Mouse (Mus musculus): Measurements from ENCODE around the gene Thbd. TPM values are rescaled to one million over a fixed set of nuclear protein-coding genes. Genes with fewer than 3 reads are reported as not detected.
A peak's percentile ranks its signal among the peaks of the same experiment; 100 is the strongest.

The Thbd gene
- polyA plus RNA-seq, 1 experiment: 39.1 TPM

DNA sequence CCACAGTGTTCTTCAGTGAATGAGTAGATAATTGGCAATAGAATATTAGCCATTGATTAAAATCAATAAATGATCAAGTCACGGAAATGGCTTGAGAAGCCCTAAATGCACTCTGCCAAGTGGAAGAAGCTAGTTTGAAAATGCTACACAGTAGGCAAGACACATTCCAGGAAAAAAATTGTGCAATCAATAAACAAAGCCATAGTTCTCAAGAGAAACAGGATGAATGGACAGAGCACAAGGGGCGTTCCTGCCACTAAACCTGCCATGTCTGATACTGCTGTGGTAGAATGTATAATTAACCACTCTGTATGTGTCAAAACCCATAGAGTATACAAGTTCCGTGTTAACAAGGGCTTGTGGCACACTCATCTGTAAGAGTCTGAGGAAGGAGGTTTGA lies 19.6 kb upstream of the Thbd start:
- no peaks in the 10 kb centered on the region for H3K36me3 ChIP-seq (ENCODE audit: control insufficient read depth, insufficient read depth, low read length)
- H3K27ac ChIP-seq (ENCODE audit: insufficient read depth, low read length): no peak overlapping the region
- peaks cover 11% of the 10 kb centered on the region for H3K4me1 ChIP-seq (ENCODE audit: control insufficient read depth, insufficient read depth, insufficient read length)
- WGBS: 84% methylated on average over 3 of the region's 3 CpGs
- TF ChIP-seq POLR2A (IDR thresholded peaks at IDR 0.05; ENCODE audit: low read depth, low read length) (no peak), CTCF (IDR thresholded peaks at IDR 0.05; ENCODE audit: extremely low read depth, insufficient read depth, insufficient read length, insufficient replicate concordance) (no peak)
- H3K27me3 ChIP-seq (ENCODE audit: control insufficient read depth, insufficient read depth, low read length): no peaks in the 10 kb centered on the region
- DNase-seq (ENCODE audit: low read depth in 1 of 2, low spot score in 2 of 2): no peak
- no peak overlapping the region for H3K4me3 ChIP-seq (ENCODE audit: extremely low read depth, insufficient read depth, insufficient read length)

DNA sequence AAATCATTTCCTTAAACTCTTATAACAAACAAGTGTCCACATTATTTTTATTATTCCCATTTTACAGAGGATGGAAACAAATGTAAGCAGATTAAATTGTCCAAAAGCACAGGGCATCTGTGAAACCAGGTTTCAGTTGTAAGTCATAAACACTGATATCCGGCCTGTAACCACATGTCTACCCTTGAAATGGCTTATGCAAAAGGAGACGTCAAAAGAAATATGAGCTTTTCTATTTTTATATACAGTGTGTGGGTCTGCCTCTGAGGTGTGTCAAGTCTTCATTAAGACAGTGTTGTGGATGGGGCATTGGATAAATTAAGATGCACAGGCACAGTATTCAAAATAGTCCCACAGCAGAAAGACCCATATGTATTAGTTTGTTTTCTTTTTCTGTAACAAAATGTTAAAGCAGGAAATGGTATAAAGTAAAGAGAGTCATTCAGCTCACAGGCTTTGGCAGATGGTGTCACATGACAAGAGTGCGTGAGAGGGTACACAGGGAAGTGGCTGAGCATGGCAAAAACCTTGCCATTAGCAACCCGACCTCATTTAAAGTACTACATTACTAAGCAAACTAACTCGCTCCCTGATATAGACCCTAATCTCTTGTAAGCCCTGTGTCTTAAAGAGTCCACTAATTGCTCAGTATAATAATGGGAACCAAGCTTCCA lies 17.9 kb upstream of the Thbd start:
- Histone ChIP-seq H3K27me3 (ENCODE audit: control insufficient read depth, insufficient read depth, low read length) (no peaks in the 10 kb centered on the region), H3K4me1 (ENCODE audit: control insufficient read depth, insufficient read depth, insufficient read length) (peaks cover 11% of the 10 kb centered on the region; the same call in 1 of the 2 replicates), H3K4me3 (ENCODE audit: extremely low read depth, insufficient read depth, insufficient read length) (no peak overlapping the region), H3K36me3 (ENCODE audit: control insufficient read depth, insufficient read depth, low read length) (no peaks in the 10 kb centered on the region), H3K27ac (ENCODE audit: insufficient read depth, low read length) (peak overlapping the region; percentile 24; the same call in 1 of the 2 replicates)
- no peak for TF ChIP-seq POLR2A (IDR thresholded peaks at IDR 0.05; ENCODE audit: low read depth, low read length)
- TF ChIP-seq CTCF (IDR thresholded peaks at IDR 0.05; ENCODE audit: extremely low read depth, insufficient read depth, insufficient read length, insufficient replicate concordance): no peak
- DNase-seq (ENCODE audit: low read depth in 1 of 2, low spot score in 2 of 2): peak in 1 of 2 experiments; percentile 64
- WGBS: 24% methylated on average over 5 of the region's 5 CpGs

DNA sequence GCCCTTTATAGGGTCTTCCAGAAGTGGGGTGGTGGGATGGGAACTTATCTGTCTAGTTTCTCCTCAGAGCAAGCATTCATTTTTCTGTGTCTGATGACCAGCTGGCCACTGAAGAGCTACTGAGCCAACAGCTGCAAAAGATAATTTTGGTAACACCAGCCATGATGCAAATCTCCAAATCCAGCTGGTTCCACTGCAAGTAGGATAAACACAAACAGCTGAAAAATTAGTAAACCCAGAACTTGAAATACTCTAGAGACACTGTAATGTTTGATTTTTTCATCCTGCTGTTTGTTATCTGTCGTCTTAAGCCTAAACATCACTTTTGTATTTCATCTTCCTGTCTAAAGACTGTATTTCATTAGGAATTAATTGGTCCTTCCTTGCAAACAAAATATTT lies 13.7 kb upstream of the Thbd start:
- TF ChIP-seq POLR2A (IDR thresholded peaks at IDR 0.05; ENCODE audit: low read depth, low read length): no peak
- no peak for TF ChIP-seq CTCF (IDR thresholded peaks at IDR 0.05; ENCODE audit: extremely low read depth, insufficient read depth, insufficient read length, insufficient replicate concordance)
- no peaks in the 10 kb centered on the region for H3K36me3 ChIP-seq (ENCODE audit: control insufficient read depth, insufficient read depth, low read length)
- no peaks in the 10 kb centered on the region for H3K27me3 ChIP-seq (ENCODE audit: control insufficient read depth, insufficient read depth, low read length)
- WGBS: 50% methylated on average over 1 of the region's 1 CpGs
- peaks cover 7% of the 10 kb centered on the region; the same call in 1 of the 2 replicates for H3K4me1 ChIP-seq (ENCODE audit: control insufficient read depth, insufficient read depth, insufficient read length)
- DNase-seq (ENCODE audit: low read depth in 1 of 2, low spot score in 2 of 2): no peak
- no peak overlapping the region for H3K4me3 ChIP-seq (ENCODE audit: extremely low read depth, insufficient read depth, insufficient read length)
- H3K27ac ChIP-seq (ENCODE audit: insufficient read depth, low read length): no peak overlapping the region

GRCm38 (mm10) chr2:148421112-148421511 lies 13.1 kb upstream of the Thbd start:
- no peak overlapping the region for H3K4me3 ChIP-seq (ENCODE audit: extremely low read depth, insufficient read depth, insufficient read length)
- peaks cover 4% of the 10 kb centered on the region; the same call in 1 of the 2 replicates for H3K4me1 ChIP-seq (ENCODE audit: control insufficient read depth, insufficient read depth, insufficient read length)
- no peak for TF ChIP-seq POLR2A (IDR thresholded peaks at IDR 0.05; ENCODE audit: low read depth, low read length)
- TF ChIP-seq CTCF (IDR thresholded peaks at IDR 0.05; ENCODE audit: extremely low read depth, insufficient read depth, insufficient read length, insufficient replicate concordance): no peak
- H3K36me3 ChIP-seq (ENCODE audit: control insufficient read depth, insufficient read depth, low read length): no peaks in the 10 kb centered on the region
- DNase-seq (ENCODE audit: low read depth in 1 of 2, low spot score in 2 of 2): no peak
- H3K27me3 ChIP-seq (ENCODE audit: control insufficient read depth, insufficient read depth, low read length): no peaks in the 10 kb centered on the region
- 15% methylated on average over 1 of the region's 1 CpGs for WGBS
- no peak overlapping the region for H3K27ac ChIP-seq (ENCODE audit: insufficient read depth, low read length)

GRCm38 (mm10) chr2:148419776-148420175 lies 11.8 kb upstream of the Thbd start:
- TF ChIP-seq POLR2A (IDR thresholded peaks at IDR 0.05; ENCODE audit: low read depth, low read length) (no peak), CTCF (IDR thresholded peaks at IDR 0.05; ENCODE audit: extremely low read depth, insufficient read depth, insufficient read length, insufficient replicate concordance) (no peak)
- Histone ChIP-seq H3K27ac (ENCODE audit: insufficient read depth, low read length) (no peak overlapping the region), H3K27me3 (ENCODE audit: control insufficient read depth, insufficient read depth, low read length) (no peaks in the 10 kb centered on the region), H3K36me3 (ENCODE audit: control insufficient read depth, insufficient read depth, low read length) (no peaks in the 10 kb centered on the region), H3K4me3 (ENCODE audit: extremely low read depth, insufficient read depth, insufficient read length) (no peak overlapping the region), H3K4me1 (ENCODE audit: control insufficient read depth, insufficient read depth, insufficient read length) (no peaks in the 10 kb centered on the region; the same call in 1 of the 2 replicates)
- WGBS: 84% methylated on average over 2 of the region's 2 CpGs
- DNase-seq (ENCODE audit: low read depth in 1 of 2, low spot score in 2 of 2): no peak

DNA sequence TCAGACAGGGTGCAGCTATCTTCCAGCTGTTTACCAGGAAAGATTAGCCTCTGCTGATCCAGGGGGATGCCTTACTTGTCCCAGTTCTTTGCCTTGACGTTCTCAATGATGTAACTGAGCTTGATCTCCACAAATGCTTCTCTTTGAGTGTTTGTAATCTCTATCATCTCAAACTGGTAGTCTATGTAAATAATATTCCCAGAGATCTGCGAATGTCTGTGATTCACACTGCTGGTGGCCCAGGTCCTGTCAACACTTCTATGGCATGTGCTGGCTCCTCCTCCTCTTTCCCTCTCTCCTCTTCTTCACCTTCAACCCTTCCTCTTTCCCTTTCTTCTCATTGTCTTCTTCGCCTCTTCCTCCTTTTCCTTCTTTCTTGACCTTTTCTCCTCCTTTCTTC lies 11.2 kb upstream of the Thbd start:
- 93% methylated on average over 3 of the region's 3 CpGs for WGBS
- H3K4me1 ChIP-seq (ENCODE audit: control insufficient read depth, insufficient read depth, insufficient read length): no peaks in the 10 kb centered on the region; the same call in 1 of the 2 replicates
- no peak overlapping the region for H3K4me3 ChIP-seq (ENCODE audit: extremely low read depth, insufficient read depth, insufficient read length)
- no peak overlapping the region for H3K27ac ChIP-seq (ENCODE audit: insufficient read depth, low read length)
- no peak for DNase-seq (ENCODE audit: low read depth in 1 of 2, low spot score in 2 of 2)
- TF ChIP-seq POLR2A (IDR thresholded peaks at IDR 0.05; ENCODE audit: low read depth, low read length): no peak
- TF ChIP-seq CTCF (IDR thresholded peaks at IDR 0.05; ENCODE audit: extremely low read depth, insufficient read depth, insufficient read length, insufficient replicate concordance): no peak
- H3K36me3 ChIP-seq (ENCODE audit: control insufficient read depth, insufficient read depth, low read length): no peaks in the 10 kb centered on the region
- H3K27me3 ChIP-seq (ENCODE audit: control insufficient read depth, insufficient read depth, low read length): no peaks in the 10 kb centered on the region

DNA sequence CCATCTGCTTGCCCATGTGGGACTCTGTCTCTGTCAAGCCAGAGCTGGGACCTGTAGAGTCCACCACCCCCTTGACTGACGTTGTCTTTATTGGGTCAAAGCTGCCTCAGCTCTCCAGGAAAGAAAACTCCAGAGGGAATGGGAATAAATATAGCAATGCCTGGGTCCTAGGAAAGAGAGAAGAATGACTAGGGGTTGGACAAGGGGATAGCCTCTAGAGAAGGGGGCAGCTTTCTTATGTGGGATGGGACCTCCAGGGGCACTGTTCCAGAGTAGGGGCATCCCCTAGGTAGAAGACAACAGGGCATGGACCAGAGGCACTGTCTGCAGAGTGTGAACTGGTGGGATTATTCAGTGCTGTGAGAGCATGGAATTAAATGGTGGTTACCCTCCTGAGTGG lies 1.8 kb upstream of the Thbd start:
- no peak overlapping the region for H3K4me3 ChIP-seq (ENCODE audit: extremely low read depth, insufficient read depth, insufficient read length)
- no peak for DNase-seq (ENCODE audit: low read depth in 1 of 2, low spot score in 2 of 2)
- no peak for TF ChIP-seq CTCF (IDR thresholded peaks at IDR 0.05; ENCODE audit: extremely low read depth, insufficient read depth, insufficient read length, insufficient replicate concordance)
- no peak for TF ChIP-seq POLR2A (IDR thresholded peaks at IDR 0.05; ENCODE audit: low read depth, low read length)
- WGBS: 42% methylated on average over 1 of the region's 1 CpGs
- no peak overlapping the region for H3K27ac ChIP-seq (ENCODE audit: insufficient read depth, low read length)
- no peaks in the 10 kb centered on the region; the same call in 1 of the 2 replicates for H3K4me1 ChIP-seq (ENCODE audit: control insufficient read depth, insufficient read depth, insufficient read length)
- no peaks in the 10 kb centered on the region for H3K36me3 ChIP-seq (ENCODE audit: control insufficient read depth, insufficient read depth, low read length)
- no peaks in the 10 kb centered on the region for H3K27me3 ChIP-seq (ENCODE audit: control insufficient read depth, insufficient read depth, low read length)

Measured in spleen, adult 2 months (tissue).